Mouse (Mus musculus) stomach, embryonic 16.5 days (tissue): Measurements from ENCODE around the gene Dcakd. TPM values are rescaled to one million over a fixed set of nuclear protein-coding genes. Genes with fewer than 3 reads are reported as not detected.
"Not testable (repeated sequence)": the region's sequence is repeated elsewhere in the genome, so short reads cannot be mapped to it uniquely, and the experiment has no call there.

Experiments used
- ATAC-seq: fragments of 200-750 bp; cut with Nextera tagmentation; 2 replicates; pipeline ENCODE4 v1.8.0; 2017; ENCODE audit warnings: moderate number of reproducible peaks, moderate TSS enrichment; ENCODE audit not compliant: insufficient read depth, low FRiP score
- H3K27ac ChIP-seq: fragments of 300-500 bp; sonication (generic); 2 replicates; pipeline ENCODE4 v1.5.1; 2014; ENCODE audit warnings: low read length
- H3K27me3 ChIP-seq: fragments of 300-500 bp; sonication (generic); 2 replicates; pipeline ENCODE4 v1.6.1; 2014; ENCODE audit warnings: low read length, control low read depth, mixed read lengths; ENCODE audit not compliant: control insufficient read depth, insufficient read depth
- H3K36me3 ChIP-seq: fragments of 300-500 bp; sonication (generic); 2 replicates; pipeline ENCODE4 v1.6.1; 2014; ENCODE audit warnings: low read length; ENCODE audit not compliant: control insufficient read depth, insufficient read depth
- H3K4me1 ChIP-seq: fragments of 300-500 bp; sonication (generic); 2 replicates; pipeline ENCODE4 v1.6.1; 2014; ENCODE audit warnings: low read length, control low read depth, mixed read lengths; ENCODE audit not compliant: control insufficient read depth, insufficient read depth
- H3K4me2 ChIP-seq: fragments of 300-500 bp; sonication (generic); 2 replicates; pipeline ENCODE4 v1.6.1; 2014; ENCODE audit warnings: low read depth, low read length, mixed read lengths
- H3K4me3 ChIP-seq: fragments of 300-500 bp; sonication (generic); replicated peaks from 2 replicates; pipeline ENCODE4 v1.5.1; 2014; ENCODE audit warnings: mild to moderate bottlenecking, low read length
- H3K9ac ChIP-seq: fragments of 300-500 bp; sonication (generic); 2 replicates; pipeline ENCODE4 v1.6.1; 2014; ENCODE audit warnings: low read length
- H3K9me3 ChIP-seq: fragments of 300-500 bp; sonication (generic); replicated peaks from 2 replicates; pipeline ENCODE4 v1.6.1; 2016; ENCODE audit warnings: low read length, control low read depth; ENCODE audit not compliant: control insufficient read depth
- WGBS: fragments of 180-500 bp; shearing (Covaris S2); extraction: QIAGEN DNeasy Blood & Tissue Kit; methylation state at CpG from one replicate; pipeline ENCODE4 v1.1.7; 2014; 5-methylcytosine and 5-hydroxymethylcytosine counted together
- polyA plus RNA-seq: library from polyadenylated mRNA; unstranded; fragments of >200 nt; fragmentation: Nextera tagmentation; extraction: Ambion mirVana; gene quantifications from 2 replicates; pipeline ENCODE4 v1.2.1, GENCODE M21; 2015

Gene Dcakd
- polyA plus RNA-seq, 1 experiment from 2014 or later = 85.2 TPM

DNA sequence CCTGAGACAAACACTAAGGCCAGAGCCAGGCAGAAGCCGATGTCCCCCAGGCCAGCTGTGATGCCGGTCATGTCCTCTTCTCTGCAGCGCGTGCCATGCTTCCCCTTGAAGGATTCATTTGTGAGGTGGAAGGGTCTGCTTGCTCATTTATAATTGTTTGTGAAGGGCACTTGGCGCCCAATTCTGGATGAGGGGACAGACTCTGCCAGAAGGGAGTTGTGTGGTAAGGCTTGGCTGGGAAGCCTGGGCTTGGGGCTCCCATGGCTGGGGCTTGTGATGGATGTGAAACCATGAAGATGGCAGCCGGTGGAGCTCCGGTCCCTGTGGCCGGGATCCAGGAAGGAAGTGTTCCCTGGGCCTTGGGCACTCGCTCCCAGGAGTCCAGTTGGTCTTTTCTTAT, 44.0 kb downstream of the Dcakd start:
- no peak overlapping the region for H3K4me3 ChIP-seq
- no peaks in the 10 kb centered on the region for H3K4me1 ChIP-seq
- peaks cover 3% of the 10 kb centered on the region; the same call in 1 of the 2 replicates for H3K27me3 ChIP-seq
- H3K36me3 ChIP-seq = no peaks in the 10 kb centered on the region
- ATAC-seq = no peak
- 86% methylated on average over 9 of the region's 9 CpGs for WGBS
- no peak overlapping the region for H3K9ac ChIP-seq
- H3K27ac ChIP-seq = no peak overlapping the region
- H3K4me2 ChIP-seq = no peak overlapping the region
- H3K9me3 ChIP-seq = no peaks in the 10 kb centered on the region

DNA sequence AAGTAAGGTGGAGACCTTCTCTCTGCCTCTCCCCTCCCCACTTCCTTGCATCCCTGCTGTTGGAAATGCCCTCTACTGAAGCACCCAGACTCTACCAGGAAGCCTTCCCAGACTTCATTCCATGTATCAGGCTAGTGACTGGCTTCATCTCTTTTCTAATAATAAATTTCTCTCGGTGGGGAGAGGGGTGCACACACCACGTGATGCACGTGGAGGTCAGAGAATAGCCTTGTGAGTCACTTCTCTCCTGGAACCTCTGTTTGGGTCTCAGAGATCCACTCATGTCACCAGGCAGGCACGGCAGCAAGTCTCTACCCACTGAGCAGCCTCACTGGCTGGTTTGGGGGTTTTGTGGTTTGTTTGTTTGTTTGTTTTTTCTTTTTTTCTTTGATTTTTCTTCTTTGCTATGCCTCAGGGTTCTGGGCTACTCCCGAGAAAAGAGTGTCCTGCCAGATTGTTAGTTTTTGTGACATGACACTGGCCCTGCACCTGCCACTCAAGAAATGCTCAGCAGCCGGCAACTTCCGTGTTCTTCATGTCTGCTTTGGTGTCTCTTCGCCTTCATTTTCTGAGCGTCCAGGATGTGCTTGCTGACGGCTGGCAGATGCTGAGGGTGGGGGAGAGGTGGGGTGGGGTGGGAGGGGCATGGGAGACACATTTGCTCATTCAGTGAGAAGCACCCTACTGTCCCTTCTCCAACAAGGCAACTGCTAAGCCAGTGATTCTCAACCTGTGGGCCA, 46.8 kb downstream of the Dcakd start:
- no peak for ATAC-seq
- no peaks in the 10 kb centered on the region for H3K36me3 ChIP-seq

GRCm38 (mm10) chr11:102978052-102978666, 50.0 kb downstream of the Dcakd start:
- H3K4me2 ChIP-seq = no peak overlapping the region
- no peaks in the 10 kb centered on the region for H3K9me3 ChIP-seq
- no peak overlapping the region for H3K4me3 ChIP-seq
- no peaks in the 10 kb centered on the region for H3K27me3 ChIP-seq
- ATAC-seq = peak; percentile 58; the same call in 1 of the 2 replicates
- H3K36me3 ChIP-seq = no peaks in the 10 kb centered on the region
- 32% methylated on average over 6 of the region's 6 CpGs for WGBS
- no peaks in the 10 kb centered on the region for H3K4me1 ChIP-seq
- H3K9ac ChIP-seq = no peak overlapping the region
- H3K27ac ChIP-seq = no peak overlapping the region

More for the DNA sequence above, 46.8 kb downstream of the Dcakd start:
- no peak overlapping the region for H3K27ac ChIP-seq
- 54% methylated on average over 10 of the region's 10 CpGs for WGBS
- no peaks in the 10 kb centered on the region for H3K27me3 ChIP-seq
- H3K4me3 ChIP-seq = no peak overlapping the region
- H3K9me3 ChIP-seq = no peaks in the 10 kb centered on the region
- H3K9ac ChIP-seq = no peak overlapping the region
- no peaks in the 10 kb centered on the region for H3K4me1 ChIP-seq
- H3K4me2 ChIP-seq = no peak overlapping the region

- not testable (repeated sequence) for H3K9me3 ChIP-seq, H3K27ac ChIP-seq, H3K27me3 ChIP-seq, H3K4me1 ChIP-seq, H3K4me3 ChIP-seq, H3K9ac ChIP-seq, H3K4me2 ChIP-seq, ATAC-seq, H3K36me3 ChIP-seq
- 82% methylated on average over 9 of the region's 9 CpGs for WGBS
These were observed 52.2 kb downstream of the Dcakd start for GRCm38 (mm10) chr11:102975966-102976365.

DNA sequence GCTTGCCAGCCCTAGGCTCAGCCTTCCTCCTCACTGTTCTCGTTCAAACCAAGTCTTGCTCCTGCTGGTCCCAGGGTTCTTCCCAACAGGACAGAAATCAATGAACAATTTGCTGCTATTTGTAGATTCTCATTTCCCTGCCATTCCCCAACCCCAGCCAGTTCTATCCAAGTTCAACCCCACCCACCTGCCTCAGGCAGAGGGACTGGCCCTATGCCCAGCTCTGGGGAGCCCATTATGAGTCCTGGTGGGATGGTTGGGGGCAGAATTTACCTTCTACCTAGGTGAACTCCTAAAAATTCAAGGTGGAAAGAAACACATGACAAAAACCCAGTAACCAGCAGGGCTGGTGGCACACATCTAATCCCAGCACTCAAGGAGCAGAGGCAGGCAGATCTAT, 55.8 kb downstream of the Dcakd start:
- no peaks in the 10 kb centered on the region for H3K36me3 ChIP-seq
- H3K27me3 ChIP-seq = no peaks in the 10 kb centered on the region
- no peak overlapping the region for H3K4me2 ChIP-seq
- 0 out of 2 replicates have a peak, but pooled peaks cover 6% of the 10 kb centered on the region for H3K4me1 ChIP-seq
- 56% methylated on average over 1 of the region's 1 CpGs for WGBS
- no peak overlapping the region for H3K4me3 ChIP-seq
- no peak for ATAC-seq
- no peaks in the 10 kb centered on the region for H3K9me3 ChIP-seq
- H3K27ac ChIP-seq = no peak overlapping the region
- H3K9ac ChIP-seq = no peak overlapping the region

DNA sequence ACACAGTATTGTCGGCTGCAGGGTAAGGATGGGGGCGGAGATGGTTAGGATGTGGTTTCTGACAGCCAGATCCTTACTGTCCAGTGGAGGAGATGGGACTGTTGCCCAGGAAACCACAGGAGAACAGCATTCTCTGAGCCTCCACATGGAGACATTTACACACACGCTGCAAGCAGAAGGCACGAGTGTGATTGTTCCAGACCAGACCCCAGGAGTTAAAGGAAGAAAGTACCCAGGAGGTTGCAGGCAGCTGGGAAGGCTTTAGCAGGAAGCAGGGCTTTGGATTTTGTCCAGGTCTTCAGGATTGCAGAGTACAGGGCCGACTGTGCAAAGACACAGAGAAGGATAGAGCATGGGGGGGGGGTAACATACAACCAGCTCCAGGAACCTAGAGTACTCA, 56.5 kb downstream of the Dcakd start:
- Histone ChIP-seq H3K9me3 (no peaks in the 10 kb centered on the region), H3K27me3 (no peaks in the 10 kb centered on the region), H3K27ac (no peak overlapping the region), H3K4me1 (0 out of 2 replicates have a peak, but pooled peaks cover 6% of the 10 kb centered on the region), H3K9ac (no peak overlapping the region), H3K4me3 (no peak overlapping the region), H3K4me2 (no peak overlapping the region), H3K36me3 (no peaks in the 10 kb centered on the region)
- WGBS = 31% methylated on average over 5 of the region's 5 CpGs
- ATAC-seq = no peak; the same call in 1 of the 2 replicates

- WGBS = 65% methylated on average over 16 of the region's 16 CpGs
- no peak overlapping the region for H3K27ac ChIP-seq
- ATAC-seq = no peak
- peaks cover 5% of the 10 kb centered on the region; the same call in 1 of the 2 replicates for H3K27me3 ChIP-seq
- H3K9me3 ChIP-seq = no peaks in the 10 kb centered on the region
- H3K4me3 ChIP-seq = no peak overlapping the region
- no peak overlapping the region for H3K4me2 ChIP-seq
- H3K36me3 ChIP-seq = no peaks in the 10 kb centered on the region
- H3K9ac ChIP-seq = no peak overlapping the region
- H3K4me1 ChIP-seq = peaks cover 11% of the 10 kb centered on the region
These were observed 63.5 kb downstream of the Dcakd start for GRCm38 (mm10) chr11:102964547-102965091.

DNA sequence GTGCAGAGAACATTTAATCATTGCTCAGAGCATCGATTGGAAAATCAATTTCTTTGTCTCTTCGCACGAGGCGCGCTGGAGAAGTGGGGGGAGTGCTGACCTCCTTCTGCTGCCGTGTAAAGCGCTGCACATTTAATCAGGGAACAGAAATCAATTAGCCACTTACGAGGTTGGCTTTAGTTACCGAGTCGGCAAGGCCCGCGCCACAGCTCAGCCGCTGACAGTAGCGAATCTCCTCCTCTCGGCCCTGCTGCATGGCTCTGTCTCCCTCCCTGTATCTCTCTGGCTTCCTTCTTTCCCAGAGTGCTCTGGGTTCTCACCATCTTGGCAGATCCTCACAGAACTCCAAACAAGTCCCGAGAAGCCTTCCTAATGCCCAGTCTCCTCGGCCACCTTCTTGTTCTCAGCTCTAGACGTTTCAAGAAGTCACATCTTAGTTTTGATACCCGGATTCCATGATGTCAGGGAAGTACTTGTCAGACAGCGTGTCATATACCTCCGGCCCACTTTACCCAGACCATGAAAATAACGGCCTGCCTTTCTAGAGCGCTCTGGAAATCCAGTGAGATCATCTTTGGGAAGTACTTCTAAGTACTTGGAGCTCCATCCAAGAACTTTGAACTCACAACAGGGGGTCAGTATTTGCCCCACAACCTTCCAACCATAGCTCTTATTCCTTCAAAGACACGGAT, 64.1 kb downstream of the Dcakd start:
- ATAC-seq = no peak
- 31% methylated on average over 24 of the region's 24 CpGs for WGBS
- no peak overlapping the region for H3K27ac ChIP-seq
- H3K4me3 ChIP-seq = no peak overlapping the region
- peak overlapping the region; percentile 16; the same call in 1 of the 2 replicates for H3K4me2 ChIP-seq
- H3K9me3 ChIP-seq = no peaks in the 10 kb centered on the region
- H3K36me3 ChIP-seq = no peaks in the 10 kb centered on the region
- peaks cover 11% of the 10 kb centered on the region for H3K4me1 ChIP-seq
- H3K27me3 ChIP-seq = peaks cover 5% of the 10 kb centered on the region; the same call in 1 of the 2 replicates
- peak overlapping the region; percentile 55; the same call in 1 of the 2 replicates for H3K9ac ChIP-seq
